Mouse (Mus musculus) heart, embryonic 14.5 days (tissue): ENCODE results near the gene 1700019A02Rik. TPM values are rescaled to one million over a fixed set of nuclear protein-coding genes. Genes with fewer than 3 reads are reported as not detected.

Experiments used
- ATAC-seq: fragments of 200-750 bp; cut with Nextera tagmentation; 2 replicates; pipeline ENCODE4 v1.8.0; 2017; ENCODE audit warnings: low read depth, moderate TSS enrichment; ENCODE audit not compliant: insufficient number of reproducible peaks, insufficient read depth, low FRiP score
- H3K27ac ChIP-seq, 2 experiments: fragments of 200-500 bp in 1 of 2; fragments of 300-500 bp in 1 of 2; sonication (generic) in 1 of 2; replicated peaks in 1 of 2; 2 replicates each; pipeline ENCODE4 v1.5.1; 2012 to 2014; ENCODE audit warnings: low read depth in 2 of 2, low read length in 2 of 2, control low read depth in 1 of 2, mild to moderate bottlenecking in 1 of 2, mixed read lengths in 1 of 2; ENCODE audit not compliant: control insufficient read depth in 1 of 2, insufficient read depth in 1 of 2
- H3K27me3 ChIP-seq: fragments of 300-500 bp; sonication (generic); 2 replicates; pipeline ENCODE4 v1.6.1; 2014; ENCODE audit warnings: mild to moderate bottlenecking, low read length, control low read depth; ENCODE audit not compliant: control insufficient read depth, insufficient read depth
- H3K36me3 ChIP-seq: fragments of 300-500 bp; sonication (generic); 2 replicates; pipeline ENCODE4 v1.6.1; 2014; ENCODE audit warnings: mild to moderate bottlenecking, control low read depth, low read length, mixed read lengths; ENCODE audit not compliant: control insufficient read depth, insufficient read depth
- H3K4me1 ChIP-seq, 2 experiments: fragments of 200-500 bp in 1 of 2; fragments of 300-500 bp in 1 of 2; sonication (generic) in 1 of 2; 2 replicates each; pipeline ENCODE4 v1.6.1; 2012 to 2014; ENCODE audit warnings: low read length in 2 of 2, control low read depth in 1 of 2, mixed read lengths in 1 of 2; ENCODE audit not compliant: control insufficient read depth in 2 of 2, insufficient read depth in 2 of 2
- H3K4me2 ChIP-seq: fragments of 300-500 bp; sonication (generic); 2 replicates; pipeline ENCODE4 v1.6.1; 2014; ENCODE audit warnings: mild to moderate bottlenecking, low read length
- H3K4me3 ChIP-seq, 2 experiments: fragments of 200-500 bp in 1 of 2; fragments of 300-500 bp in 1 of 2; sonication (generic) in 1 of 2; 2 replicates each; pipeline ENCODE4 v1.5.1; 2012 to 2014; ENCODE audit warnings: low read length in 2 of 2, mild to moderate bottlenecking in 2 of 2, control low read depth in 1 of 2, low read depth in 1 of 2, moderate library complexity in 1 of 2; ENCODE audit not compliant: control insufficient read depth in 1 of 2, insufficient read depth in 1 of 2
- H3K9ac ChIP-seq: fragments of 300-500 bp; sonication (generic); 2 replicates; pipeline ENCODE4 v1.6.1; 2014; ENCODE audit warnings: mild to moderate bottlenecking, low read length
- H3K9me3 ChIP-seq: fragments of 300-500 bp; sonication (generic); 2 replicates; pipeline ENCODE4 v1.6.1; 2016; ENCODE audit warnings: low read length, control low read depth; ENCODE audit not compliant: control insufficient read depth
- WGBS: fragments of 180-500 bp; shearing (Covaris S2); extraction: QIAGEN DNeasy Blood & Tissue Kit; methylation state at CpG from one replicate; pipeline ENCODE4 v1.1.7; 2014; 5-methylcytosine and 5-hydroxymethylcytosine counted together
- polyA plus RNA-seq: library from polyadenylated mRNA; unstranded; fragments of >200 nt; fragmentation: Nextera tagmentation; extraction: Ambion mirVana; gene quantifications from 2 replicates; pipeline ENCODE4 v1.2.1, GENCODE M21; 2014

Gene 1700019A02Rik
- not detected in 2 replicates for polyA plus RNA-seq

DNA sequence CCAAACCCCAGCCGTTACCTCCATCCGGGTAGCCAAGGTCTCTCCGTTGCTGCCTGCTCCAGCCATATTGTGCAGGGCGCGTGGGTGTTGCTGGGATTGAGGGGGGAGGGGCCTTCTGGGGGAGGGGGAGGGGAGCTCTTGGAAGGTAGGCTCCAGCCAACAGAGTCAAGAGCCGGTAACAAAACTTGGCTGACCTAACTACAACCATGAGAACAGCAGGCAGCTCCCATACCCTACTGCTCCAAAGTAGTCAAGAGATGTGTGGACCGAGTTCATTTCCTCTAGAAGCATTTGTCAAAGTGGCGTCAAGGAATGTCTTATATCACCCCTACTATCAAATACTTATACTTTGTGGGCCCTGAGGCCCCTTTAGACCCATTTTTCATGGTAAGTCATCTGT, at the start of gene 1700019A02Rik:
1700019A02Rik (minus strand) TSS at position 101 of the 400 bp plus-strand sequence.
- H3K9ac ChIP-seq: no peak within 1 kb of the TSS
- ATAC-seq: no peak
- H3K36me3 ChIP-seq: no peaks in the 10 kb centered on the region
- no peaks in the 10 kb centered on the region for H3K27me3 ChIP-seq
- no peaks in the 10 kb centered on the region for H3K9me3 ChIP-seq
- H3K27ac ChIP-seq: no peak within 1 kb of the TSS
- H3K4me1 ChIP-seq: no peaks in the 10 kb centered on the region
- no peak within 1 kb of the TSS for H3K4me3 ChIP-seq
- WGBS: 93% methylated on average over 8 of the region's 8 CpGs
- H3K4me2 ChIP-seq: no peak within 1 kb of the TSS

DNA sequence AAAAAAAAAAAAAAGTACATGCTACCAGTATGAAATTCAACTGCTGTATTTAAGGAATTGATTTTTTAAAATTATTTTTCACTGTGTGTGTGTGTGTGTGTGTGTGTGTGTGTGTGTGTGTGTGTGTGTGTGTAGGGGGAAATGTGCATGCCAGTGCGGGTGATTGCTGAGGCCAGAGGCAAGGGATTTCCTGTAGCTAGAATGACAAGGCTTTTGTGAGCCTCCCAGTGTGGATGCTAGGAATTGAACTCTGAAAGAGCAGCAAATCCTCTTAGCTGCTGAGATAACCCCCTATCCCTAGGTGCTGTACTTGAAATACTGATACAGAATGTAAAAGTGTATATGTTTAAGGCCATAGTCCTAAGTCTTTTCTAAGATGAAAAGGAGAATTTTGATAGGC, 38.6 kb upstream of the 1700019A02Rik start:
- Histone ChIP-seq H3K36me3 (no peaks in the 10 kb centered on the region), H3K27ac (no peak overlapping the region), H3K27me3 (no peaks in the 10 kb centered on the region), H3K9ac (no peak overlapping the region), H3K9me3 (no peaks in the 10 kb centered on the region), H3K4me1 (no peaks in the 10 kb centered on the region), H3K4me2 (no peak overlapping the region), H3K4me3 (no peak overlapping the region)
- 42% methylated on average over 1 of the region's 1 CpGs for WGBS
- ATAC-seq: no peak

DNA sequence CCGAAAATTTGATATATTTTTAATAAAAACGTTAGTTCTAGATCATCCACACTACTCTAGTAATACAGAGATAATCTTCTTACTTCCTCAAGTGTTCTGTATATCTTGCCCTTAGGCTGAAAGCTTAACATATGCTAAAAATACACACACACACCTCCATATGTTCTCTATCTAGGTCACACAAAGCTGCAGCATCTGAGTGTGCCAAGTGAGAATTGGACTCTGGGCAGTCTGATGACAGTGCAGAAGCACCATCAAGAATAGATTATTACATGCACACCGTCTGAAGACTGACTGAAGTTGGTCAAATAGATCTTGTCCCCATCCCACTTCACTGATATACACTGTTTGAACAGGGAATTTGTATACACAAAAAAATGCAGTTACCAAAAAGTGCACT, 38.2 kb upstream of the 1700019A02Rik start:
- no peaks in the 10 kb centered on the region for H3K4me1 ChIP-seq
- H3K4me2 ChIP-seq: no peak overlapping the region
- ATAC-seq: no peak
- no peak overlapping the region for H3K9ac ChIP-seq
- H3K4me3 ChIP-seq: no peak overlapping the region
- 0 out of 4 replicates have a peak overlapping the region, but pooled peaks of 1 of the 2 experiments have one; percentile 11 for H3K27ac ChIP-seq
- H3K9me3 ChIP-seq: no peaks in the 10 kb centered on the region
- 50% methylated on average over 3 of the region's 3 CpGs for WGBS
- no peaks in the 10 kb centered on the region for H3K27me3 ChIP-seq
- no peaks in the 10 kb centered on the region for H3K36me3 ChIP-seq

DNA sequence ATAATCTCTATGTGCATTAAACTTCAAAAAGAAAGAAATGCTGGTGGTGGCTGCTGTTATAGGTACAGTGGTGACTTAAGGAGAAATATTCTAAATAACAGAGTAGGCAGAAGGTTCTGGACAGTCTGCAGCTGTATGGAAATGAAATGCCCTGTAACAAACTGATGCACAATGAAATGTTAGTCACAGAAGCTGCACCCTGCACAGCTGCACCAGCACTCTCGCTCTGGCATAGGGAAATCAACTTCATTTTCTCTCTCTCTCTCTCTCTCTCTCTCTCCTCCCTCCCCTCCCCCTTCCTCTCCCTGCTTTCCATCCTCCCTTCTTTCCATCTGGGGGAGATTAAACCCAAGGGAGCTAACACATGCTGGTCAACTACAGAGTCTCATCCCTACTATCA, 37.3 kb upstream of the 1700019A02Rik start:
- no peak for ATAC-seq
- Histone ChIP-seq H3K9me3 (no peaks in the 10 kb centered on the region), H3K9ac (no peak overlapping the region), H3K36me3 (no peaks in the 10 kb centered on the region), H3K27me3 (no peaks in the 10 kb centered on the region), H3K4me3 (no peak overlapping the region), H3K4me1 (no peaks in the 10 kb centered on the region), H3K27ac (no peak overlapping the region), H3K4me2 (no peak overlapping the region)
- 80% methylated on average over 1 of the region's 1 CpGs for WGBS

DNA sequence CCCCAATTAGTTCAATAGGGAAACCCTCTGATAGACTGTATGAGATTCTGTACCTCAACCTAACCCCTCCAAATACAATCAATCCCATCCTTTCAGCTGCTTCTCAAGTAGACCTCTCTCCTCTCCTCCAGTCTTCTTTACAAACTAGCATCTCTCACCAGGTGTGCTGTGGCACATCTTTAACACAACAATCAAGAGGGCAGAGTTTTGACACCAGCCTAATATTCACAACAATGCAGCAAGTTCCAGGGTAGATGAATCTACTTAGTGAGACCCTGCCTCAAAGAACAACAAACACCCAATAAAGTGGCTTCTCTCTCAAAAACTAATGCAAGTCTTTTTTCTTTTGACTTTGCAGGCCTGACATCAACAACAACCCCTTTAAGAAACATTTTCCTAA, 22.7 kb upstream of the 1700019A02Rik start:
- no peak overlapping the region for H3K4me3 ChIP-seq
- H3K9ac ChIP-seq: no peak overlapping the region
- no peaks in the 10 kb centered on the region for H3K27me3 ChIP-seq
- no peaks in the 10 kb centered on the region for H3K9me3 ChIP-seq
- H3K4me2 ChIP-seq: no peak overlapping the region
- no peak for ATAC-seq
- H3K4me1 ChIP-seq: no peaks in the 10 kb centered on the region
- no peaks in the 10 kb centered on the region; the same call in 1 of the 2 replicates for H3K36me3 ChIP-seq
- no peak overlapping the region for H3K27ac ChIP-seq

DNA sequence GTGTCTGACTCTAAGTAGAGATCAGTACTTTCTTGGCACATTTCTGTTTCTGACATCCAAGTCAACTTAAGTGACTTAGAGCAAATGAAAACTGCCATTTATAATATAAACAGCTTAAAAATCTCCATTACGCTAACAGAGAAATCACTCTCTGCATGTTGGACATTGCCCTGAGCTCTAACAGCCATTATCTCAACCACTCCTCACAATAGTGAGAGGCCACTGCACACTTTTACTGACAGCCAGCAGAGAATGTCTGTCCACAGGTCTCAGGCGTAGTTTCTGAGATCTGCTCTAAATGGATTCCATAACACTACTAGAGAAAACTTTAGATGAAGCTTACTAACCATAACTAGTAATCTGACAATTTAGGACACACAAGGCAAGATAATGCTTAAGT, 16.5 kb upstream of the 1700019A02Rik start:
- ATAC-seq: no peak
- Histone ChIP-seq H3K9me3 (no peaks in the 10 kb centered on the region), H3K36me3 (no peaks in the 10 kb centered on the region; the same call in 1 of the 2 replicates), H3K27me3 (no peaks in the 10 kb centered on the region), H3K9ac (no peak overlapping the region), H3K4me1 (peaks cover 2 to 4% of the 10 kb centered on the region in 2 experiments; a peak in 2 of 4 replicates), H3K27ac (no peak overlapping the region), H3K4me3 (no peak overlapping the region), H3K4me2 (no peak overlapping the region)
- 45% methylated on average over 2 of the region's 2 CpGs for WGBS

DNA sequence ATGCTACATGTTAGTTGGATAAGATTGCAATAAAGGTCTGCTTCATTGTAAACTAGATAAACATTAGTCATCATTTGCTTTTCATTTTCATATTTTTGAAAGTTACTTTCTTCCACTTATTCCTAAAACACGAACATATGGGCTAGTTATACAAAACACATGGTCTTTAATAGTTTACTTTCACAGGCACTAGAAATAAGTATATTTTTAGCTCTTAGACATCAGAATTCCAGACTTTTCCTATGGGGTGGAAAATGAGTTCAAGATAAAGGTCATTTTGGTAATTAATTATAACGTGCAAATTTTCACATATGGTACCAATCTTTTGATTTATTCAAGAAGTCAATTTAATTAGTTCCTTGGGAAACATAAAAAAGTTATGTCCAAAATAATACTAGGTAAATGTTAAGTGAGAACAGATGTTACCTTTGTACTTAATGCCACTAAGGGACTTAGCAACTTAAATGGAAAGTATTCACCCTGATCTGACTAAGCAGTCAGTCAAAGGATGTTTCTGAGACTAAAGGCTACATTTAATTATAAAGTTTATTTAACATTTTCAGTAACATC, 14.3 kb upstream of the 1700019A02Rik start:
- Histone ChIP-seq H3K4me3 (no peak overlapping the region), H3K9ac (no peak overlapping the region), H3K36me3 (no peaks in the 10 kb centered on the region; the same call in 1 of the 2 replicates), H3K9me3 (no peaks in the 10 kb centered on the region), H3K4me2 (no peak overlapping the region), H3K27ac (no peak overlapping the region), H3K4me1 (peaks cover 2 to 4% of the 10 kb centered on the region in 2 experiments; a peak in 2 of 4 replicates), H3K27me3 (no peaks in the 10 kb centered on the region)
- WGBS: 88% methylated on average over 2 of the region's 2 CpGs
- ATAC-seq: no peak

DNA sequence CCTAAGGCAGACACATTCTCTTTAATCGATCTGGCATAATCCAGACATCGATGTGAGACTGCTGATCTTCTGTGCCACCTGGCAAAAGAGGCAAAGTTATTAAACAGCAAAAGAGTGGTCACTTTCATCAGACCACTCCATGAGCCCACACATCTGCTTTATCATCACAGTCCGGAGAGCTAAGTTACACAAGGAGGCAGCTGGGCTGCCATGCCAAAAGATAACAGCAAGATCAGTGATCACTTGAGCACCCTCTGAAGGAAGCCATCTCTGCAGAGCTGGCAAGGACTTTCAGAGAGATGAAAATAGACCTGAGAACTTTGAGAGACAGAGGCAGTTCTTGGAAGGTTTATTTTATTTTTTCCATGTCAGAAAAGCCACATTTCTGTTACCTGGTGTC, 7.1 kb upstream of the 1700019A02Rik start:
- H3K9me3 ChIP-seq: no peaks in the 10 kb centered on the region
- H3K4me2 ChIP-seq: no peak overlapping the region
- H3K27ac ChIP-seq: no peak overlapping the region
- no peak for ATAC-seq
- H3K9ac ChIP-seq: no peak overlapping the region
- no peak overlapping the region for H3K4me3 ChIP-seq
- no peaks in the 10 kb centered on the region for H3K36me3 ChIP-seq
- 70% methylated on average over 3 of the region's 3 CpGs for WGBS
- H3K4me1 ChIP-seq: peaks cover 4 to 8% of the 10 kb centered on the region in 2 experiments; a peak in 2 of 4 replicates
- no peaks in the 10 kb centered on the region for H3K27me3 ChIP-seq
